Mouse (Mus musculus) left cerebral cortex, postnatal 14 days (tissue): ENCODE measurements at regions not wholly inside any gene's neighbourhood (a gene's known extent, or its start where the extent isn't known, plus 50 kb on each side); places are given as distances from the start of the nearest gene placed in this dataset.

Experiments used
- DNase-seq, 2 experiments: peaks; one replicate each; pipeline ENCODE4 v3.0.0; 2021 to 2022; ENCODE audit warnings: low spot score in 2 of 2, mixed read lengths in 1 of 2
- intact Hi-C: fragments of 180-260 bp; cut with DNase I; formaldehyde crosslinking; loops from one replicate; pipeline ENCODE4 v1.15.1; 2025

DNA sequence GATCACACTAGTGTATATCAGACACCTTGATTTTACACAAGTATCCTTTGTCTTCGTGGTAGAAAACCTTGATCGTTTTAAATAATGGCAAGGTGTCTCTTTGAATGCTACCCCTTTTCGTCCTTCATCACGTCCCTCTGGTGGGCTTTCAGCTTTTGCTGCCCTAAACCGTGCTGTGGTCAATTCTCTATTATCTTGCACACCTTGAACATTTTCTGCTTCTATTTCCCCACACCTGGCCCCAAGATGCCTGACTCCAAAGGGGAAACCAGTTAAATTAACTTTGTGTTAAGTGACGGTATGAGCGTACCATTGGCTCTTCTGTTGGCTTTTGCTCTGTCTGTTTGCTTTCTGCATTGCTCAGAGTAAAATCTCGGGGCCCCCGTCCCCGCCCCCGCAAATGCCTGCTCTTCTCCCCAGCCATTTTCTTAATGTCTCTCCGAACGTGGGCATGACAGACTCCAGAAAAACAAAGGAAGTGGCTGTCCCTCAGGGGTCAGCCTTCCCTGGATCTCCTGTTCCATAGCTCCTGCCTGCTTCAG lies 74.2 kb upstream of the Zfp217 start:
- intact Hi-C loops: no loop called here
- DNase-seq: no peak

DNA sequence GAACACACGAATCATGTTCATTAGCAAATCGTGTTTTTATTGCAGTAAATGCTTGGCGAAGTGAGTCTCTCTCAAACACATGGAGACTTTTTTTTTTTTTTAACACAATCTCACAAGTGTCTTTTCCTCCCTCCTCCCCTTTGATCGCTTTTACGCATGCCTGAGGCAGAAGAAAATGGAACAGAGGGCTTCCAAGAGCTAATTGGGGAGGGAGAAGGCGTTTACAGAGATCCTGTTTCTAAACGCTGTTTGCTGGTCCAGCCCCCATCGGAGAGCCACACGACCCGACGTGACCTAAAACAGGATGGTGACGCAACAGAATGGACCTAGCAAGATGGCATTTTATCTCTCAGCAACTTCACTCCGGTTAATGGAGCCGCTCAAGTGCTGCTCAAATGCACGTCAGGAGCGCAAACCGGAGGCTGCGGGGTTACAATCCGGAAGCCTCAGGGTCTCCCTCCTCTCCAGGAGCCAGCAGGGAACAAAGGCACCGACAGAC lies 73.0 kb upstream of the Zfp217 start:
- intact Hi-C loops: no loop called here
- DNase-seq: peak; percentile 39 to 70

DNA sequence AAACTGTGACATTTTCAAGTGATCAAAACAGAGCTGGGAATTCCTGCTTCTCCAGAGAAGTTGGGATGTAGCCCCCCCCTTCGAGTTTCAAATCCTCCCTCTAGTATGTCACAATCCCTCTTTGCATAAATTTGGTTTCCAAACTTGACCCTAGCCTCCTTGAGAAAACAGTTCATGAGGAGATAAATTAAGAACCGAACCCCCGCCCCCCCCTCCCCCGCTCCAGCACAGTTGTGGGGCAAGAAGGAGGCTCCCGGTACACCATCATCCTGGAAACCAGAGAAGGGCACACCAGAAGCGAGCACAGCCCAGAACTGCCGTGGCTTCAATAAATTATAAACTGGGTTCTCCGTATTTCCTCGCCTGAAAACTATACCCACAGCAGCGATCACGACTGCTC lies 72.5 kb upstream of the Zfp217 start:
- no peak for DNase-seq
- intact Hi-C loops: no loop called here

- intact Hi-C loops: loop anchor here (5.0 kb wide), 2 partner anchors 88 to 103 kb away; no protein-coding TSS in a partner anchor
- no peak for DNase-seq
Measured at GRCm38 (mm10) chr2:170219611-170220401, 71.9 kb upstream of the Zfp217 start.

- peak in 1 of 2 experiments; percentile 37 for DNase-seq
- intact Hi-C loops: loop anchor here (5.0 kb wide), 2 partner anchors 87 to 102 kb away; no protein-coding TSS in a partner anchor
Measured at GRCm38 (mm10) chr2:170219161-170219581, 71.3 kb upstream of the Zfp217 start.

DNA sequence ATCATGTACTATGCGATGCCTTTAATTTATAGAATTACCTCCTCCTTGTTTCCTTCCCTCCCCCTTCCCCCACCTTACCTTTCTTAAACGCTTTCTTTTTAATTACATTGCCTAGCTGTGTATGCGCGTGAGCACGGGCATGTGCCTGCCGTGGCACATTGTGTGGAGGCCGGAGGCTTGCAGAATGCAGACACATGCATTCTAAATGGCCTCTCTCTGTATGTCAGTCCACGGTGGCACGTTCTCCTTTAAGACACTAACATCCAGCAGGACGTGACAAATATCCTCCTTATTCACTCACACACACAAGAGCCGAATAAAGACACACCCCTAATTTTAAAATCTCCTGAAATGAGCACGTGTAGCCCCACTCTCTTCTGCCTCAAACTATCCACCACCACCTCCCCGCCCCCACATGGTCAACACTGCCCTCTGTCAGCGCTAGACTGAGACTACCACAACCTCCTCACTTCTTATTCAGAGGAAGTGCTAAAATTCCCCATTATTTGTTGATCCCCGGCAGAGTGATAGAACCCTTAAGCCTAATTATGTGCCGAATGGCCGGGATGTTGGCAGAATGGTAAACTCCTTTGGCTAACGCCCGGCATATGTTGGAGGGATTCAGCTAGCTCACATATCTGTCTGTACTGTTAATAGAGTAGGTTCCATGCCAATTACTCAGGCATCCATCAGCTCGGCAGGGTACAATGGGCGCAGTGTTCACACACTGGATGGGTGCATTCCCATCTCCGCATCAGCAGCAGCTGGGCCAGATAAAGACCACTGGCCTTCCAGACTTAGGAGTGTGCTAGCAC lies 70.5 kb upstream of the Zfp217 start:
- intact Hi-C loops: loop anchor here (5.0 kb wide), 2 partner anchors 86 to 101 kb away; no protein-coding TSS in a partner anchor
- peak; percentile 52 to 66 for DNase-seq

DNA sequence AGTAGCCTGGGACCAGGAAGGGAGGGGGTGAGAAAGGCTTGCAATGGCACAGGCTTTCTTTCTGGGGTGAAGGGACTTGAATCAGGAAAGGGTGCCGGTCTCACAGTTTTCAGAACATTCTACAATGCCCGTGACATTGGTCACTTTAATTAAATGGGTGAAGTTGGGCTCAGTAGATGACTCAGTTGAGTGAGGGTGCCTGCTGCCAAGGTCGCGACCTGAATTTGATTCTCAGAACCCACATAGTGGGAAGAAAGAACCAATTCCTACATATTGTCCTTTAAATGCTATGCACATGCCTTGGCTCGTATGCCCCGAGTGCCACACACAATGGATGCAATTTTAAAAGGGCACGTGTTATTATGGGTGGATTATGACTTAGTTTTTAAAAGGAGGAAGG lies 68.4 kb upstream of the Zfp217 start:
- intact Hi-C loops: loop anchor here (5.0 kb wide), 2 partner anchors 84 to 99 kb away; no protein-coding TSS in a partner anchor
- no peak for DNase-seq

DNA sequence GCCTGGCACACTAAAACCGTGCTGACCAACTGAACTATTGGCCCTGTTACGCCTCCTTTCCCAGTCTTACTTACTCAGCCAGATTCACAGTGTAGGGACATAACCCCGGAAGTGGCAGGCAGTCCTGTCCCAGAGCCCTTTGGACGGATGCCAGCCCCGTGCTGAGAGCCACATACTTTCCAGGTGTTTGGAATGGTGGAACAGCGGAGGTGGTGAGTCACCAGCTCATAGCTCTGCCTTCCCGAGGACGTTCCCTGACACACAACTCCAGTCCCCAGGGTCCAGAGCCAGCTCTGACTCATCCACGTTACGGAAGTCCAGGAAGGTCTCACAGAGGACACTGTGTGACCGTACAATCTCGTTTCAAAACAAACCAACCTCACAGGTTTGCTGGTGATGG lies 61.2 kb upstream of the Zfp217 start:
- intact Hi-C loops: no loop called here
- no peak for DNase-seq

- intact Hi-C loops: no loop called here
- no peak for DNase-seq
Measured at GRCm38 (mm10) chr2:170207878-170208277, 60.0 kb upstream of the Zfp217 start.

- no peak for DNase-seq
- intact Hi-C loops: no loop called here
Measured at GRCm38 (mm10) chr2:170207395-170207794, 59.5 kb upstream of the Zfp217 start.

GRCm38 (mm10) chr2:170206870-170207269 lies 59.0 kb upstream of the Zfp217 start:
- no peak for DNase-seq
- intact Hi-C loops: no loop called here

GRCm38 (mm10) chr2:170206442-170206754 lies 58.5 kb upstream of the Zfp217 start:
- no peak for DNase-seq
- intact Hi-C loops: no loop called here

GRCm38 (mm10) chr2:170205591-170206441 lies 57.9 kb upstream of the Zfp217 start:
- no peak for DNase-seq
- intact Hi-C loops: no loop called here

- no peak for DNase-seq
- intact Hi-C loops: no loop called here
Measured at GRCm38 (mm10) chr2:170204768-170205514, 57.0 kb upstream of the Zfp217 start.

GRCm38 (mm10) chr2:170203496-170203895 lies 55.6 kb upstream of the Zfp217 start:
- intact Hi-C loops: no loop called here
- DNase-seq: no peak

DNA sequence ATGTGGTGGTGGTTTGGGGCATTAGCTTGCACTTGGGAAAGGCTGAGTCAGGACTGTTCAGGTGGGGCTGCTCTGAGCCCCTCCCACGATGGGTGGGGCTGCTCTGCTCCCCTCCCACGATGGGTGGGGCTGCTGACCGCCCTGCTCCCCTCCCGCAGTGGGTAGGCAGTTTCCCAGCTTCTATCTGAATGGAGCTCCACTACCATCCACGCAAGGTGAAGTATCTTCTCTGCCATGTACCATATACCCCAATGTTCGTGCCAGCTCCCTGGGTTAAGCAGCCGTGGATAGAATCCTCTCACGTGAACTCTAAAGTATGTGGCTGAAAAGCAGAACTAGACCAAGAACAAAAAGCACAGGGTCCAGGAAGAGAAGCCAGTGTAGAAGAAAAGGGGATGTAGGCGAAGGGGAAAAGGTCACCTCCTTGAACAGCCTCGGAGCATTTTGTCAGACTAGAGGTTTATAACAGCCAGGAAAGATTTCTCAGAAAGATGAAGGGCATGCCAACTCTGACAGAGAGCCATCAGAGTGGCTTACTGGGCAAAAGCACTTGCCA lies 54.0 kb upstream of the Zfp217 start:
- intact Hi-C loops: no loop called here
- no peak for DNase-seq
